Mouse (Mus musculus) G1E (cell line): Measurements from ENCODE around the gene Maco1. TPM values are rescaled to one million over a fixed set of nuclear protein-coding genes. Genes with fewer than 3 reads are reported as not detected.

Experiments
- ATAC-seq: 2 replicates; pipeline ENCODE4 v1.8.0; 2016; ENCODE audit warnings: mild to moderate bottlenecking; ENCODE audit not compliant: insufficient number of reproducible peaks, poor library complexity, low FRiP score, severe bottlenecking; ENCODE audit errors: extremely low read depth
- DNase-seq: peaks from one replicate; pipeline ENCODE4 v3.0.0; 2012; ENCODE audit warnings: low spot score
- H3K27me3 ChIP-seq: 2 replicates; pipeline ENCODE4 v1.6.1; 2012; ENCODE audit warnings: mild to moderate bottlenecking, low read length, inconsistent platforms; ENCODE audit not compliant: insufficient read depth
- H3K36me3 ChIP-seq: replicated peaks from 2 replicates; pipeline ENCODE3; 2012; ENCODE audit warnings: mild to moderate bottlenecking, inconsistent platforms
- H3K4me1 ChIP-seq: 2 replicates; pipeline ENCODE4 v1.6.1; 2012; ENCODE audit warnings: low read depth, low read length, inconsistent platforms, mixed read lengths; ENCODE audit not compliant: insufficient read depth
- H3K4me3 ChIP-seq: 2 replicates; pipeline ENCODE4 v1.5.1; 2012; ENCODE audit warnings: low read depth, mild to moderate bottlenecking, inconsistent platforms, low read length, moderate library complexity, mixed read lengths
- H3K9me3 ChIP-seq: replicated peaks from 2 replicates; pipeline ENCODE4 v1.6.1; 2012; ENCODE audit warnings: inconsistent platforms
- CTCF ChIP-seq: IDR thresholded peaks from 2 replicates; pipeline ENCODE4 v1.5.1; 2012; ENCODE audit warnings: low read depth, low read length, inconsistent platforms, mixed read lengths
- GATA1 ChIP-seq: IDR thresholded peaks from 2 replicates; pipeline ENCODE4 v1.6.1; 2012; ENCODE audit warnings: borderline replicate concordance, low read length, inconsistent platforms, mixed read lengths
- GATA2 ChIP-seq: IDR thresholded peaks from 2 replicates; pipeline ENCODE4 v1.6.1; 2012; ENCODE audit warnings: low read depth, low read length, inconsistent platforms, borderline replicate concordance
- POLR2AphosphoS5 ChIP-seq: IDR thresholded peaks from 2 replicates; pipeline ENCODE4 v1.6.1; 2012; ENCODE audit warnings: low read depth, low read length, inconsistent platforms; ENCODE audit not compliant: insufficient replicate concordance
- TAL1 ChIP-seq: conservative IDR thresholded peaks from 2 replicates; pipeline ENCODE4 v1.6.1; 2012; ENCODE audit warnings: low read depth, low read length, inconsistent platforms, mixed read lengths
- polyA plus RNA-seq: library from polyadenylated mRNA; stranded (reverse); fragments of >175 nt; gene quantifications from 2 replicates; pipeline ENCODE4 v1.2.3, GENCODE M21; 2012
- total RNA-seq, 2 experiments: library from RNA; stranded (forward) in 1 of 2; stranded (reverse) in 1 of 2; fragments of 200-1000 nt in 1 of 2; fragments of >200 nt in 1 of 2; fragmentation: Nextera tagmentation in 1 of 2; gene quantifications; 2 replicates each; pipeline ENCODE4 v1.2.3; 2014 to 2017

The Maco1 gene
- total and polyA plus RNA-seq, 3 experiments, result 11.3 to 74.9 (median 49.3) TPM

- Histone ChIP-seq H3K36me3 (peaks cover 96% of the 10 kb centered on the region), H3K27me3 (no peaks in the 10 kb centered on the region), H3K4me1 (peaks cover 91% of the 10 kb centered on the region), H3K4me3 (no peak overlapping the region; the same call in 1 of the 2 replicates), H3K9me3 (no peaks in the 10 kb centered on the region)
- TF ChIP-seq CTCF (no peak), TAL1 (no peak), GATA1 (no peak), GATA2 (no peak), POLR2AphosphoS5 (no peak)
- DNase-seq (no peak), ATAC-seq (no peak)
These were observed 99.5 kb downstream of the Maco1 start for GRCm38 (mm10) chr4:134753516-134754261.

GRCm38 (mm10) chr4:134752911-134753426, 100.2 kb downstream of the Maco1 start:
- peak overlapping the region; percentile 60; the same call in 1 of the 2 replicates for H3K4me3 ChIP-seq
- H3K4me1 ChIP-seq, result peaks cover 84% of the 10 kb centered on the region
- H3K9me3 ChIP-seq, result no peaks in the 10 kb centered on the region
- H3K36me3 ChIP-seq, result peaks cover 96% of the 10 kb centered on the region
- DNase-seq (no peak), ATAC-seq (no peak)
- no peaks in the 10 kb centered on the region for H3K27me3 ChIP-seq
- TF ChIP-seq TAL1 (no peak), CTCF (no peak), GATA2 (no peak), GATA1 (no peak), POLR2AphosphoS5 (no peak)

Other genes starting within 250 kb of the Maco1 start
- gene Man1c1, start 149.1 kb downstream of the Maco1 start, total RNA-seq (2014; fragmentation: Nextera tagmentation), result not detected in 2 replicates
- 0.05 TPM in 1 of 2 replicates, not detected in the other for gene Man1c1, start 149.1 kb downstream of the Maco1 start, total RNA-seq (2017)
- gene Man1c1, start 149.1 kb downstream of the Maco1 start, polyA plus RNA-seq, result not detected in 2 replicates
- gene Ldlrap1, start 85.3 kb downstream of the Maco1 start, total RNA-seq (2014; fragmentation: Nextera tagmentation), result 23.3 and 23.4 TPM in 2 replicates
- gene Ldlrap1, start 85.3 kb downstream of the Maco1 start, total RNA-seq (2017), result 9.4 TPM in 2 replicates
- 12.8 and 14.6 TPM in 2 replicates for gene Ldlrap1, start 85.3 kb downstream of the Maco1 start, polyA plus RNA-seq
- 3.2 and 69.7 TPM in 2 replicates for gene Rhd, start 11.2 kb upstream of the Maco1 start, total RNA-seq (2014; fragmentation: Nextera tagmentation)
- gene Rhd, start 11.2 kb upstream of the Maco1 start, total RNA-seq (2017), result 9.8 and 12.4 TPM in 2 replicates
- gene Rhd, start 11.2 kb upstream of the Maco1 start, polyA plus RNA-seq, result 2.9 and 3.3 TPM in 2 replicates
- 174 and 225 TPM in 2 replicates for gene Tmem50a, start 61.7 kb upstream of the Maco1 start, total RNA-seq (2014; fragmentation: Nextera tagmentation)
- 218 and 250 TPM in 2 replicates for gene Tmem50a, start 61.7 kb upstream of the Maco1 start, total RNA-seq (2017)
- 8.0 and 10.3 TPM in 2 replicates for gene Tmem50a, start 61.7 kb upstream of the Maco1 start, polyA plus RNA-seq
- gene Rsrp1, start 70.2 kb upstream of the Maco1 start, total RNA-seq (2014; fragmentation: Nextera tagmentation), result 260 and 286 TPM in 2 replicates
- 446 and 492 TPM in 2 replicates for gene Rsrp1, start 70.2 kb upstream of the Maco1 start, total RNA-seq (2017)
- 468 and 529 TPM in 2 replicates for gene Rsrp1, start 70.2 kb upstream of the Maco1 start, polyA plus RNA-seq
- 48.8 and 49.0 TPM in 2 replicates for gene Syf2, start 77.6 kb upstream of the Maco1 start, total RNA-seq (2014; fragmentation: Nextera tagmentation)
- 175 and 187 TPM in 2 replicates for gene Syf2, start 77.6 kb upstream of the Maco1 start, total RNA-seq (2017)
- 36.7 and 52.3 TPM in 2 replicates for gene Syf2, start 77.6 kb upstream of the Maco1 start, polyA plus RNA-seq